Mouse (Mus musculus) embryonic fibroblast, embryonic 13.5 days (primary cell): Measurements from ENCODE around the gene Vps41. TPM values are rescaled to one million over a fixed set of nuclear protein-coding genes. Genes with fewer than 3 reads are reported as not detected.

ENCODE experiments used
- H3K27ac ChIP-seq: 2 replicates; pipeline ENCODE4 v1.5.1; 2012; ENCODE audit warnings: low read length, control low read depth, inconsistent platforms; ENCODE audit not compliant: insufficient read depth
- H3K4me1 ChIP-seq: 2 replicates; pipeline ENCODE4 v1.6.1; 2011; ENCODE audit warnings: low read length; ENCODE audit not compliant: control insufficient read depth, insufficient read depth
- H3K4me3 ChIP-seq: 2 replicates; pipeline ENCODE4 v1.5.1; 2011; ENCODE audit warnings: mild to moderate bottlenecking, control low read depth, low read length; ENCODE audit not compliant: insufficient read depth
- CTCF ChIP-seq: IDR thresholded peaks from 2 replicates; pipeline ENCODE4 v1.5.1; 2011; ENCODE audit warnings: mild to moderate bottlenecking, control low read depth, low read length, moderate library complexity, borderline replicate concordance; ENCODE audit not compliant: insufficient read depth
- POLR2A ChIP-seq: IDR thresholded peaks from 2 replicates; pipeline ENCODE4 v1.6.1; 2011; ENCODE audit warnings: low read depth, mild to moderate bottlenecking, control low read depth, low read length, moderate library complexity
- polyA plus RNA-seq: library from polyadenylated mRNA; stranded (reverse); fragments of >200 nt; gene quantifications from 2 replicates; pipeline ENCODE4 v1.2.4, GENCODE M21; 2011; ENCODE audit warnings: low read depth; ENCODE audit not compliant: missing spikeins, insufficient read length

The Vps41 gene
- polyA plus RNA-seq, 1 experiment, result 81.4 TPM

DNA sequence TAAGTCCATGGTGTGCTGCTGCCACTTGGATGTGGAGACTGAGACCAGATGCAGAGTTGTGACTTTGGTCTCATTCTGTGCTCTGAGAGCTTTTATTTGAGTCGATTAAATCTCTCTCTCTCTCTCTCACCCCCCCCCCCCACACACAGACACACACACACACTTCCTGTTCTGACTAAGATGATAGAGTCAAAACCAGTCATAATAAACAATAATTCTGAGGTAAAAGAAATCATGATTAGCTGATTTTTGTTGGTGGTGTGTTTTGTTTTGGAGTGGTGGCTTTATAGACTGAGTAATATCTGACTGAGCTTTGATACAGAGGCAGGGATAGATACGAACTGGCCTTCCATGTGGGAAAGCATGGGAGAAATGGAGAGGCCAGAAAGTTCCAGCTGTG lies 74.6 kb downstream of the Vps41 start:
- Histone ChIP-seq H3K4me3 (no peak overlapping the region), H3K27ac (no peak overlapping the region), H3K4me1 (peaks cover 5% of the 10 kb centered on the region)
- TF ChIP-seq POLR2A (no peak), CTCF (no peak)

DNA sequence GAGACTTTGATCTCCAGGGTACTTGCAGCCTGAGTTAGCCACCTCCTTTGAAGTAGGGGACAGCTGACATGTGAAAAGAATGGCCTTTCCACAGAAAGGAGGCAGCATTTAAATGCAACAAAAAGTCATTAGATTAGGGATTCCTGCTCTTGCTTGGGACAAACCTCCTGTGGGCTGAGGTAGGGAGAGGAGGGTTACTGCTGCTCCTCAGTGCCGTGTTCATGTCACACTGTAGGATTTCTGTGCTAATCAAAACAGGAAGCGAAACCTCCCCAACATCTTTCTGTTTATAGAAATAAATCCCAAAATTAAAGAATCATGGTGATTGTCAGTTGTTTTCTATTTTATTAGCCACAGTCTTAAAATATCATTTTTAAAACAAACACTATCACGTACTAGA lies 77.4 kb downstream of the Vps41 start:
- Histone ChIP-seq H3K27ac (no peak overlapping the region), H3K4me1 (peaks cover 2% of the 10 kb centered on the region; the same call in 1 of the 2 replicates), H3K4me3 (no peak overlapping the region)
- no peak for TF ChIP-seq POLR2A
- no peak for TF ChIP-seq CTCF

- no peak for TF ChIP-seq POLR2A
- TF ChIP-seq CTCF, result no peak
- Histone ChIP-seq H3K4me1 (no peaks in the 10 kb centered on the region), H3K4me3 (no peak overlapping the region), H3K27ac (no peak overlapping the region)
These were observed 80.5 kb downstream of the Vps41 start for GRCm38 (mm10) chr13:18797555-18797954.

- TF ChIP-seq POLR2A, result no peak
- no peak for TF ChIP-seq CTCF
- no peak overlapping the region for H3K27ac ChIP-seq
- no peak overlapping the region for H3K4me3 ChIP-seq
These were observed 83.3 kb downstream of the Vps41 start for GRCm38 (mm10) chr13:18800434-18800833.

GRCm38 (mm10) chr13:18809465-18809864 lies 92.4 kb downstream of the Vps41 start:
- Histone ChIP-seq H3K4me3 (no peak overlapping the region), H3K4me1 (no peaks in the 10 kb centered on the region), H3K27ac (no peak overlapping the region)
- TF ChIP-seq CTCF (no peak), POLR2A (no peak)

More at GRCm38 (mm10) chr13:18800434-18800833, 83.3 kb downstream of the Vps41 start:
- H3K4me1 ChIP-seq, result no peaks in the 10 kb centered on the region

DNA sequence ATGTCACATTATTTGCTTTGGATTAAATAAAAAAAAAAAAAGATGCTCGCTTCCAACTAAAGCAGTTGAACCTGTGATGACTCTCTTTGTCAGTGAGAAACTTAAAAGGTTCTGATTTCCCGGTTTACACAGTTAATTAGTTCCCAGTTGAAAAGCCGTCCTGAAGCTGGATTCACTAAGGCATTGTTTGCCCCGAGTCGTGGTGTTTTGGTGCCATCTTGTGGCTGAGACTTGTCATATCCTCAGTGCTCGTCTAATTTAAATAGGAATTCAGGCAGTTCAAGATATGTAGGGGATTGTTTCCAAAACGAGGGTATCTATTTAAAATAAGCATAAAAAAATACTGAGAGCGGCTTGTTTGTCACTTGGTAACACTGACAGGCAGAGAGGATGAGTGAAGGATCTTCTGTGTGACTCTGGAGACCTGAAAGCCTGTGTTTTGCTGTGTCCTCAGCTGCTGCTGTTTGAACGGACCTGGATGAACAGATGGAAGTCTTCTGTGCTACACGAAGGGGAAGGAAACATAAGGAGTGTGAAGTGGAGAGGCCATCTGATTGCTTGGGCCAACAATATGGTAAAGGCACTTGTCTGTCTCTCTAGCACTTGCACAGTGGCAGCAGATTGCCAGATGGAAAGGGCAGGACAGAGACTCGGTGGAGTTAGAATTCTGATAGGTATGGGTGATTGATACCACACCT lies 93.0 kb downstream of the Vps41 start:
- TF ChIP-seq CTCF (peak; percentile 67; the same call in 1 of the 2 replicates), POLR2A (no peak)
- Histone ChIP-seq H3K27ac (no peak overlapping the region), H3K4me1 (no peaks in the 10 kb centered on the region), H3K4me3 (no peak overlapping the region)

GRCm38 (mm10) chr13:18824420-18825123 lies 107.5 kb downstream of the Vps41 start:
- Histone ChIP-seq H3K4me3 (no peak overlapping the region), H3K27ac (no peak overlapping the region)

GRCm38 (mm10) chr13:18827029-18827428 lies 109.9 kb downstream of the Vps41 start:
- no peaks in the 10 kb centered on the region for H3K4me1 ChIP-seq
- H3K27ac ChIP-seq, result no peak overlapping the region
- no peak overlapping the region for H3K4me3 ChIP-seq
- TF ChIP-seq CTCF (no peak), POLR2A (no peak)

More at GRCm38 (mm10) chr13:18824420-18825123, 107.5 kb downstream of the Vps41 start:
- no peak for TF ChIP-seq CTCF
- no peak for TF ChIP-seq POLR2A
- no peaks in the 10 kb centered on the region for H3K4me1 ChIP-seq

DNA sequence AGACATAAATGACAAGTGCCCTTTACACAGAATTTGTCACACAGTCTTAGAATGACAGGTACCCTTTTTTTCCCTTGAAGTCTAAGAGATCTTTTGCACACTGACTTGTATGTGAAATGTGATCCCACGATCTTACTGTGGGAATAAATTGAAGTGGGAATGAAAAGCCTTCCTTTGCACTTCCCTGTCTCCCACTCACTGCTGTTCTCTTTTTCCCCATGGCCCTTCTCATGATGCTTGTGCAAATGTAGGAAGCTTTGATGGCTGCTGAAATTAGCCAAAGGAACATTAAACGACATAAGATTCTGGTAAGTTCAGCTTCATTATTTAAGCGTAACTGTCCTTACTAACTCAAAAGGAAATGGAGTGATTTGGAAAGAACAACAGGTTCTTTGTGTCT lies 113.4 kb downstream of the Vps41 start:
- Histone ChIP-seq H3K27ac (no peak overlapping the region), H3K4me1 (no peaks in the 10 kb centered on the region), H3K4me3 (no peak overlapping the region)
- no peak for TF ChIP-seq CTCF
- TF ChIP-seq POLR2A, result no peak

DNA sequence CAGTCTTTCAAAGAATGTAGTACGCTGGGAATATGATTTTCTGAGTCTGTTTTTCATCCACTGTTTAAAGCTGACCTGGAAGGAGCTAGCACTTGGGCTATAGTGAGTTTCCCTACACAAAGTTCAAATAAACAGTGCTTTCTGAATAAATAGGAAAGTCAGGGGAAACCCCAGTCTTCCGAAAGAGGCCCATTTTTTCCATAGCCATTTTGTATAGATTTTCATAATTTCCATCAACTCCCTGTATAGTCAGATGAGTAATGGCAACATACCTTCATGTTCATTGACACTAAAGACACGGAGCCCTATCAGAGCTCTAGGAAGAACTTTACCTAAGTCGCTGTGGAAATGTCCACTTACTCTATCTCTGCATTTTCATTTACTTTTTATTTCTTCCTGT lies 122.1 kb downstream of the Vps41 start:
- no peaks in the 10 kb centered on the region for H3K4me1 ChIP-seq

GRCm38 (mm10) chr13:18840366-18840765 lies 123.3 kb downstream of the Vps41 start:
- no peak overlapping the region for H3K4me3 ChIP-seq
- no peak for TF ChIP-seq POLR2A
- TF ChIP-seq CTCF, result no peak
- H3K27ac ChIP-seq, result no peak overlapping the region
- no peaks in the 10 kb centered on the region for H3K4me1 ChIP-seq

More for the DNA sequence above, 122.1 kb downstream of the Vps41 start:
- no peak overlapping the region for H3K27ac ChIP-seq
- TF ChIP-seq CTCF, result no peak
- no peak for TF ChIP-seq POLR2A
- no peak overlapping the region for H3K4me3 ChIP-seq
